In genomic region chr13:100824916-100825315, GRCm38 (mm10) we compare ENCODE assay signal across 23 mouse cellular contexts. TPM values are rescaled to one million over a fixed set of nuclear protein-coding genes. Genes with fewer than 3 reads are reported as not detected.
"Had no signal": no experiment of that assay in that cellular context is flagged by ENCODE, and none has a peak within 500 bp of the region (broad histone marks: within the 10 kb centered on the region; RNA-seq: fewer than 3 reads in every experiment).

No protein-coding gene starts in this region.

- H3K4me1 ChIP-seq: heart, embryonic 10.5 days; heart, embryonic 12.5 days; hindbrain, embryonic 10.5 days; hindbrain, embryonic 12.5 days; intestine, embryonic 15.5 days; limb, embryonic 13.5 days; limb, embryonic 15.5 days had no signal

- DNase-seq: gastrocnemius, adult 2 months; gastrocnemius, postnatal 10 days; gastrocnemius, postnatal 25 days; heart, adult 2 months; heart, postnatal 10 days; heart, postnatal 4 days; kidney, adult 18-20 months; kidney, adult 8-10 months; kidney, postnatal 10 days; kidney, postnatal 25 days; kidney, postnatal 4 days; left cerebral cortex, postnatal 4 days; liver, embryonic 13.5 days had no signal

- H3K9me3 ChIP-seq: heart, embryonic 10.5 days; heart, embryonic 12.5 days; hindbrain, embryonic 10.5 days; hindbrain, embryonic 12.5 days; intestine, embryonic 15.5 days; limb, embryonic 13.5 days; limb, embryonic 15.5 days; liver, embryonic 13.5 days had no signal

- H3K27ac ChIP-seq: gastrocnemius, adult 2 months; heart, adult 2 months; heart, embryonic 10.5 days; hindbrain, embryonic 10.5 days; hindbrain, embryonic 12.5 days; hindbrain, embryonic 14.5 days; intestine, embryonic 15.5 days; layer of hippocampus, adult 2 months; limb, embryonic 13.5 days; limb, embryonic 15.5 days; liver, embryonic 13.5 days had no signal

- H3K27me3 ChIP-seq: heart, embryonic 12.5 days; hindbrain, embryonic 12.5 days; intestine, embryonic 15.5 days; limb, embryonic 13.5 days; limb, embryonic 15.5 days; liver, embryonic 13.5 days had no signal

- H3K9ac ChIP-seq: heart, embryonic 12.5 days; hindbrain, embryonic 12.5 days; hindbrain, embryonic 14.5 days; intestine, embryonic 15.5 days; limb, embryonic 13.5 days; limb, embryonic 15.5 days; liver, embryonic 13.5 days had no signal

- H3K4me2 ChIP-seq: heart, embryonic 12.5 days; hindbrain, embryonic 12.5 days; hindbrain, embryonic 14.5 days; intestine, embryonic 15.5 days; limb, embryonic 13.5 days; limb, embryonic 15.5 days; liver, embryonic 13.5 days had no signal

- H3K4me3 ChIP-seq: gastrocnemius, adult 2 months; heart, adult 2 months; heart, embryonic 10.5 days; heart, embryonic 12.5 days; hindbrain, embryonic 10.5 days; hindbrain, embryonic 12.5 days; intestine, embryonic 15.5 days; layer of hippocampus, adult 2 months; limb, embryonic 13.5 days; limb, embryonic 15.5 days; liver, embryonic 13.5 days had no signal

RNA-seq across cellular contexts. Expression of gene Ccnb1, which starts 38.5 kb away (rescaled TPM):
- total RNA-seq: gastrocnemius, adult 2 months had no signal

RNA-seq across cellular contexts. Expression of gene Cenph, which starts 49.2 kb away (rescaled TPM):
- total RNA-seq: gastrocnemius, adult 2 months; gastrocnemius, postnatal 25 days; liver, adult 2 months had no signal
